Mouse (Mus musculus) heart, embryonic 10.5 days (tissue): ENCODE data around the gene B3galt1. TPM values are rescaled to one million over a fixed set of nuclear protein-coding genes. Genes with fewer than 3 reads are reported as not detected.

Source experiments
- DNase-seq: peaks from one replicate; pipeline ENCODE4 v3.0.0-alpha.2; 2017; ENCODE audit warnings: low spot score
- H3K27ac ChIP-seq: fragments of 300-500 bp; sonication (generic); 2 replicates; pipeline ENCODE4 v1.5.1; 2016; ENCODE audit warnings: mild to moderate bottlenecking
- H3K27me3 ChIP-seq: fragments of 300-500 bp; sonication (generic); 2 replicates; pipeline ENCODE4 v1.6.1; 2016; ENCODE audit warnings: mild to moderate bottlenecking; ENCODE audit not compliant: poor library complexity, insufficient read depth, severe bottlenecking
- H3K36me3 ChIP-seq: fragments of 300-500 bp; sonication (generic); 2 replicates; pipeline ENCODE4 v1.6.1; 2016; ENCODE audit warnings: mild to moderate bottlenecking, moderate library complexity
- H3K4me1 ChIP-seq: fragments of 300-500 bp; sonication (generic); 2 replicates; pipeline ENCODE4 v1.6.1; 2016; ENCODE audit warnings: mild to moderate bottlenecking
- H3K4me3 ChIP-seq: fragments of 300-500 bp; sonication (generic); 2 replicates; pipeline ENCODE4 v1.5.1; 2016; ENCODE audit warnings: mild to moderate bottlenecking, moderate library complexity
- H3K9me3 ChIP-seq: fragments of 300-500 bp; sonication (generic); 2 replicates; pipeline ENCODE4 v1.6.1; 2016; ENCODE audit warnings: mild to moderate bottlenecking, moderate library complexity
- WGBS: fragments of 180-500 bp; shearing (Covaris S2); methylation state at CpG from one replicate; pipeline ENCODE4 v1.1.7; 2016; 5-methylcytosine and 5-hydroxymethylcytosine counted together
- microRNA-seq: library from miRNA; unstranded; fragments of <30 nt; microRNA quantifications from one replicate; pipeline ENCODE4, GENCODE M21; 2017
- polyA plus RNA-seq: library from polyadenylated mRNA; unstranded; fragments of >200 nt; fragmentation: Nextera tagmentation; extraction: Ambion mirVana; gene quantifications from 2 replicates; pipeline ENCODE4 v1.2.1, GENCODE M21; 2016

B3galt1 gene
- polyA plus RNA-seq, 1 experiment from 2014 or later, result 4.7 TPM

GRCm38 (mm10) chr2:68143292-68143691 is 577.6 kb downstream of the B3galt1 start:
- Histone ChIP-seq H3K4me1 (no peaks in the 10 kb centered on the region), H3K27ac (no peak overlapping the region), H3K9me3 (no peaks in the 10 kb centered on the region), H3K27me3 (no peaks in the 10 kb centered on the region), H3K36me3 (no peaks in the 10 kb centered on the region), H3K4me3 (no peak overlapping the region)
- WGBS, result 65% methylated on average over 2 of the region's 2 CpGs
- DNase-seq, result no peak

- Histone ChIP-seq H3K4me3 (no peak overlapping the region), H3K36me3 (no peaks in the 10 kb centered on the region), H3K9me3 (no peaks in the 10 kb centered on the region), H3K27me3 (no peaks in the 10 kb centered on the region), H3K27ac (no peak overlapping the region), H3K4me1 (no peaks in the 10 kb centered on the region)
- 89% methylated on average over 5 of the region's 5 CpGs for WGBS
- no peak for DNase-seq
These were observed 594.1 kb downstream of the B3galt1 start for GRCm38 (mm10) chr2:68159751-68160150.

DNA sequence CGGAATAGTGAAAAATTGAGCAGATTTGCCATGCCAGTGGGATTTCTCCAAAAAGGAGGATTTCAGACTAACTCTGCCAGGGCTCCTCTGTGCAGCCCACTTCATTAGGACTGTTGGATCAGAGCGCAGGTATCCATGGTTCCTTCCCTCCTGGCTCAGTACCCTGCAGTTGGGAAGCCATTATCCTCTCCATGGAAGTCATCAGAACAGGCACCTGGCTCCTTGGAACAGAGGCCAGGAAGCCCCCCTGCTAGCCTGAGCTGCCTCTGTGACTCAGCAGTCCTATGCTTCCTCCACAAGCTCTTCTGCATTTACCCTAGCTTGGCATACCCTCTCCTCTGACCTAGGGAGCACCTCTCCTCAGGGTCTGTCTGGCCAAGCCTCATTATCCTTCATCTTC is 594.9 kb downstream of the B3galt1 start:
- WGBS, result 77% methylated on average over 2 of the region's 2 CpGs
- H3K27me3 ChIP-seq, result no peaks in the 10 kb centered on the region
- H3K9me3 ChIP-seq, result no peaks in the 10 kb centered on the region
- DNase-seq, result no peak
- no peak overlapping the region for H3K27ac ChIP-seq
- no peak overlapping the region for H3K4me3 ChIP-seq
- no peaks in the 10 kb centered on the region for H3K36me3 ChIP-seq
- H3K4me1 ChIP-seq, result no peaks in the 10 kb centered on the region

DNA sequence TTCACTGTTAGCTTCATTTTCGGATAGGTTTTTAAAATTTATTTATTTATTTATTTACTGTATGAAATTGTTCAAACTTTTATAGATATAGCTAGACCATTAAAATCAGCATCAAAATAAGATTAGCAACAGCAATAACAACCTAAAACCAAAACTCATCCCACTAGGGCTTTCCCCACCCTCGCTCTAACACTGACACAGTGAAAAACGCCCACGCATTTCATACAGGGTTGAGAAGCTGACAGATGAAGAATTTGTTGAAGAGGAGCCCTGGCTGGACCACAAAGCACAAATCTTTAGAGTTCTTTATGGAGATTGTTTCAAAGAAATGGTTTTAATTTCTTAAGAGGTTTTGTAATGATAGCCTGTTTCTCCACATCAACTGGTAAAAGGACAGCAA is 596.3 kb downstream of the B3galt1 start:
- Histone ChIP-seq H3K4me3 (no peak overlapping the region), H3K27me3 (no peaks in the 10 kb centered on the region), H3K4me1 (no peaks in the 10 kb centered on the region), H3K9me3 (no peaks in the 10 kb centered on the region), H3K27ac (no peak overlapping the region), H3K36me3 (no peaks in the 10 kb centered on the region)
- 83% methylated on average over 4 of the region's 4 CpGs for WGBS
- no peak for DNase-seq

DNA sequence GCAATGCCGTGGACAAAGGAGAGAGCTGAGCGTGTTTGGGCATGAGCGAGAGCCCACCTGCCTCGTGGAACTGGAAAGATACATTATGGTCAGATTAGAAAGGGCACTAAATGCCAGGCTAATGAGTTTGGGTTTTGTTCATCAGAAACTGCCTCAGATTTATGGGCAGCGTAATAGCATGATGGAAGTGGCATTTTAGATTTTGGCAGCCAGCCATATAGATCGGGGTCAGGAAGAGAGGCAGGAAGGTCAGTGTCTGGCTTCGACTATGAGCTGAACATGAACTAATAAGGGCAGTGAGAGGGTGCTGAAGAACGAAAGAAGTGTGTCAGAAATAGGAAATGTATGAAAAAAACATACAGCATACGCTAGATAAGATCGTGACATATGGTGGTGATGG is 605.6 kb downstream of the B3galt1 start:
- H3K4me1 ChIP-seq, result no peaks in the 10 kb centered on the region
- no peaks in the 10 kb centered on the region for H3K36me3 ChIP-seq
- WGBS, result 79% methylated on average over 10 of the region's 10 CpGs
- no peaks in the 10 kb centered on the region; the same call in 1 of the 2 replicates for H3K27me3 ChIP-seq
- H3K27ac ChIP-seq, result no peak overlapping the region
- no peak overlapping the region for H3K4me3 ChIP-seq
- H3K9me3 ChIP-seq, result no peaks in the 10 kb centered on the region
- no peak for DNase-seq

Small RNA genes lying within 50 kb of the gene (microRNA-seq; reads per million reads assigned to microRNA genes)
- gene Mir6335 (not detected), gene Mir7224 (4.5 reads per million, percentile 14 among the genes with 10 or more reads in this experiment)

Other genes starting within 250 kb of the B3galt1 start
- not detected in 2 replicates for gene Gm21830, start 152.1 kb upstream of the B3galt1 start, polyA plus RNA-seq
- not detected in 2 replicates for gene Gm26727, start 132.7 kb upstream of the B3galt1 start, polyA plus RNA-seq
- gene Xirp2, start 119.9 kb upstream of the B3galt1 start, polyA plus RNA-seq, result 0.01 and 0.02 TPM in 2 replicates